Mouse (Mus musculus) thymus, postnatal 36 days (tissue): Measurements from ENCODE around the gene Hid1.

Experiments used
- DNase-seq, 2 experiments: peaks; one replicate each; pipeline ENCODE4 v3.0.0; 2022; ENCODE audit warnings: mixed read lengths in 2 of 2

The Hid1 gene

GRCm38 (mm10) chr11:115374695-115375425, 7.3 kb upstream of the Hid1 start:
- no peak for DNase-seq

- DNase-seq: no peak
Measured at GRCm38 (mm10) chr11:115373805-115374694, 6.5 kb upstream of the Hid1 start.

GRCm38 (mm10) chr11:115372737-115373136, 5.2 kb upstream of the Hid1 start:
- no peak for DNase-seq

- DNase-seq: no peak
Measured at GRCm38 (mm10) chr11:115372015-115372414, 4.5 kb upstream of the Hid1 start.

- DNase-seq: no peak
Measured at GRCm38 (mm10) chr11:115371354-115371753, 3.8 kb upstream of the Hid1 start.

GRCm38 (mm10) chr11:115370368-115370767, 2.8 kb upstream of the Hid1 start:
- DNase-seq: no peak

- DNase-seq: peak; percentile 35 to 53
Measured at GRCm38 (mm10) chr11:115366706-115367394, 706 bp downstream of the Hid1 start.

GRCm38 (mm10) chr11:115366039-115366705, 1.4 kb downstream of the Hid1 start:
- DNase-seq: no peak

GRCm38 (mm10) chr11:115364136-115364535, 3.4 kb downstream of the Hid1 start:
- DNase-seq: no peak

- DNase-seq: peak; percentile 62 to 68
Measured at GRCm38 (mm10) chr11:115359726-115360125, 7.8 kb downstream of the Hid1 start.

- no peak for DNase-seq
Measured at GRCm38 (mm10) chr11:115359293-115359692, 8.3 kb downstream of the Hid1 start.

- peak; percentile 71 to 75 for DNase-seq
Measured at GRCm38 (mm10) chr11:115358468-115358867, 9.1 kb downstream of the Hid1 start.

GRCm38 (mm10) chr11:115354183-115354582, 13.4 kb downstream of the Hid1 start:
- DNase-seq: peak; percentile 56

- no peak for DNase-seq
Measured at GRCm38 (mm10) chr11:115353375-115353774, 14.2 kb downstream of the Hid1 start.

GRCm38 (mm10) chr11:115349976-115350375, 17.6 kb downstream of the Hid1 start:
- DNase-seq: no peak

- peak in 1 of 2 experiments; percentile 18 for DNase-seq
Measured at GRCm38 (mm10) chr11:115348681-115349248, 18.8 kb downstream of the Hid1 start.

- no peak for DNase-seq
Measured at GRCm38 (mm10) chr11:115345515-115345914, 22.0 kb downstream of the Hid1 start.

- no peak for DNase-seq
Measured at GRCm38 (mm10) chr11:115344967-115345366, 22.6 kb downstream of the Hid1 start.

GRCm38 (mm10) chr11:115341866-115342265, 25.7 kb downstream of the Hid1 start:
- no peak for DNase-seq

GRCm38 (mm10) chr11:115341246-115341645, 26.3 kb downstream of the Hid1 start:
- no peak for DNase-seq

- no peak for DNase-seq
Measured at GRCm38 (mm10) chr11:115337826-115338225, 29.7 kb downstream of the Hid1 start.

- DNase-seq: no peak
Measured at GRCm38 (mm10) chr11:115337350-115337749, 30.2 kb downstream of the Hid1 start.
